Mouse (Mus musculus): Measurements from ENCODE around the gene Tjp1.

- TF ChIP-seq CTCF (IDR thresholded peaks at IDR 0.05; ENCODE audit: low read depth) (peak; percentile 82), EP300 (IDR thresholded peaks at IDR 0.05; ENCODE audit: low read depth) (no peak)
Observed at GRCm38 (mm10) chr7:65319047-65319725, 208.4 kb downstream of the Tjp1 start.
